Mouse (Mus musculus): ENCODE measurements around the gene Tor1b.

GRCm38 (mm10) chr2:30926381-30926780 is 26.4 kb upstream of the Tor1b start:
- TF ChIP-seq CTCF (IDR thresholded peaks at IDR 0.05; ENCODE audit: low read depth) (no peak), EP300 (IDR thresholded peaks at IDR 0.05; ENCODE audit: low read depth) (no peak)

Measured in heart, postnatal 0 days (tissue).